Mouse (Mus musculus) urinary bladder, adult 18-20 months (tissue): ENCODE data around the gene Gper1.

Source experiments
- DNase-seq, 2 experiments: peaks; one replicate each; pipeline ENCODE4 v3.0.0; 2022; ENCODE audit warnings: low spot score in 2 of 2, mixed read lengths in 2 of 2

The Gper1 gene

DNA sequence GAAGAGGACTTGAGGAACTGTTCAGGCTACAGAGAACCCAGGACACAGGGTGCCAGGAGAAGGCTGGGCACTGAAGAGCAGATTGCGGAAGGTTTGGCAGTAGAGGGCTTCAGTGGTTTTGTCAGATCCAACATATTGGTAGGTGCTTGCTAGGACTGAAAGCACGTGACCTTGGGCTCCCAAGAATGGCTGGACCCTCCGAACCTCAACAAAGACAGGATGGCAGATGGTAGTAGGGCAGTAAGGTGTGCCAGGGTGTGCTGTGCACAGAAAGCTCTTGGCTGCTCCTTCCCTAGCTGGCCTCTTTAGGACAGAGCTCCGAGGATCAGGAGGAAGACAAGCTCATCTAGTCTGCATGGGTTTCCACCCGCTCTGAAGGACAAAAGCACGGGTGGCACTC is 11.8 kb upstream of the Gper1 start:
- DNase-seq = no peak

DNA sequence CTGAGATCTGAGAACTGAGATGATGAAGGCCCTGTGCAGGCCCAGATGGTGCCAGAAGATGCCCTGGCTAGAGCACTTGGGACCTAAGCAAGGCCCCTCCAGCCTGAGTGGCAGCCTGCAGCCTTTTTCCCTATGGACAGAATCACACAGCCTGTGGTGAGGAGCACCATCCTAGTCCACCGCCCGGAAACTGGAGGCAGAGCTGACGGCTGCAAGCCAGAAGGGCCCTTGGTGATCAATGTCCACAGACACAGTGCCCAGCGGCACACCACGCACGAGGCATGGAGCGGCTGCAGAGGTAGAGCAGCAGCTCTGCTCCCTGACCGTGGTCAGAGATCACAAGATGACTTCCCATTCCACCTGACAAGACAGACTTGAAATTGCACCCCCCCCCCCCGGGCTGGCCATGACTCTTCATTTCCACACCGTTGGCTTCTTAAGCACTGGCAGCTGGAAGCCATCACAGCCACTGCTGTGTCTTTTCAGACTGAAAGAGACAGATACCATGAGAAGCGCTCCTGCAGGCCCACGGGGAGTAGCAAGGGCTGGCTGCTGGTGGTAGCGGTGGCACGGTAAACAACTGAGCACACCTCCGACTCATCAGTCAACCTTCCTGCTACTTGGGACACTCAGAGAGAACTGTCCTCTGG is 11.2 kb upstream of the Gper1 start:
- no peak for DNase-seq

DNA sequence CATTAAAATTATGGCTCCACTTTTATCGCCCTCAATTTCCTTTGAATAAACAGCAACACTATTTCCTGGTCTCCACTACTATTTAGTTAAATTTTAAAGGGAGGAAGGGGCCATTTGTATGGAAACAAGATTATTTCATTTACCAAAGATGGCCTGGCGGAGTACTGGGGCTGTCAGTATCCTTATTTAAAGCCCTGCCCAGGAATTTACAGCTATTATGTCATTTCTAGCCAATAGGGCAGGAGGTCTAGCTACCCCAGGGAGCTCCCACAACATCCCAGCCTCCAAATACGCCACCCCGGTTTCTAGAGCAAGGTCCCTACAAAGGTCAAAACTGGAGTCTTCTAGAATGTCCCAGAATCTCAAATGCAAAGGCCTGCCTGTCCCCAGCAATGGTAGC is 9.4 kb upstream of the Gper1 start:
- DNase-seq = no peak

DNA sequence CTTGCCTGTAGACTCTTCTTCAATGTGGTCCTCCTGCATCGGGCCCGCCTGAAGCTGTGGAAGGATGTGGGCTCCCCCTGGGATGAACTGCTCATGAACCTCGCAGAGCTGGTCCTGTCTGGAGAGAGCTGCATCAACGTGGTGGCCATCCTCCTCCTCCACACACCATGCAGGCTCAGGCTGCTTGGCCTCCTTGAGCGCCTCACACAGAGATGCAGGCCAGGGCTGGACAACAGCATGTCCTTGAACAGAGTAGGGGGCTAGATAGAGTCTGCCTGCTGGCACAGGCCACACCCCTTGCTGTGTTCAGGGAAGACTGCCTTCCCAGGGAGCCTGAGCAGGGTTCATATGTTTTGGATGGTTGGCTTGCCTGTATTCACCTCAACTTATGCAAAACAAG is 8.0 kb upstream of the Gper1 start:
- no peak for DNase-seq

DNA sequence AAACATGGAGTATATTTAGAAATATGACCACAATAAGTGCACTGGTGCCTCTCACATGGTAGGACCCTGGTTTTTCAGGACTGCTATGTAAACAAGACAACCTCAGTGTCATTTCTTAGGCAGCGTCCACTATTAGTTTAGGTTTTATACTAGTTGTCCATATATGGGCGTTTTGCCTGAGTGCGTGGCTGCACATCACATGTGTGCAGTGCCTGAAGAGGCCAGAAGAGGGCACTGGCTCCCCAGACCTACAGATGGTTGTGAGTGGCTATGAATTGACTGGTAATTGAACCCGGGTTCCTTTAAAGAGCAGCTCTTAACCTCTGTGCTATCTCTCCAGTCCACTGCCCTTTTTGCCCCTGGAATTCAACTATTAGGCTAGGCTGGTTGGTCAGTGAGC is 6.0 kb upstream of the Gper1 start:
- no peak for DNase-seq

DNA sequence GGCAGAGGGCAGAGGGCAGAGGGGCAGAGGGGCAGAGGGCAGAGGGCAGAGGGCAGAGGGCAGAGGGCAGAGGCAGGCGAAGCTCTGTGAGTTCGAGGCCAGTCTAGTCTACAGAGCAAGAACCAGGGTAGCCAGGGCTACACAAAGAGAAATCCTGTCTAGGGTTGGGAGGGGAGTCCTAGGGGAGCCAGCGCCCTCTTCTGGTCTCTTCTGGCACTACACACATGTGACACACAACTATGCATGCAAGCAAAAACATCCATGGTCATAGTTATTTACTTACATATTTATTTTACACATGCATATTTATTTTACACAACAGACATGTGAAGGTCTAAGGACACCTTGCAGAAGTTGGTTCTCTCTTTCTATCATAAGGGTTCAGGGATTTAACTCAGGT is 5.5 kb upstream of the Gper1 start:
- no peak for DNase-seq

DNA sequence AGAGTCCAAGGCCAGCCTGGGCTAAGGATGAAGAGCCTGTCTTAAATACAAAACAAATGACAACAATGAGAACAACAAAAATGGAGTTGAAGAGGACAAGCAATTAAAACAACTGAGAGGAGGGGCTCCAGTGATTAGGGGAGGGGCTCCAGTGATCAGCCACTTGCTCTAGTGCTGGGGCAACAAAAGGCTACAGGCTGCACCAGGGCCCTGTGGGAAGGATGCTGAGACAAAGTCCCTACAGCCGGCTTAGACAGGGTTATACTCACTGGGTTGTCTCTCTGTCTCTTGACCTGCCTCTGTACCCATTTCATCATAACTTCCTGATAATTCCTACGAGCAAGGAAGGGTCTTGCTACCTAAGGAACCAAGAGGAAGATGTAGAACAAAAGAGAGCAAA is 4.8 kb upstream of the Gper1 start:
- no peak for DNase-seq

DNA sequence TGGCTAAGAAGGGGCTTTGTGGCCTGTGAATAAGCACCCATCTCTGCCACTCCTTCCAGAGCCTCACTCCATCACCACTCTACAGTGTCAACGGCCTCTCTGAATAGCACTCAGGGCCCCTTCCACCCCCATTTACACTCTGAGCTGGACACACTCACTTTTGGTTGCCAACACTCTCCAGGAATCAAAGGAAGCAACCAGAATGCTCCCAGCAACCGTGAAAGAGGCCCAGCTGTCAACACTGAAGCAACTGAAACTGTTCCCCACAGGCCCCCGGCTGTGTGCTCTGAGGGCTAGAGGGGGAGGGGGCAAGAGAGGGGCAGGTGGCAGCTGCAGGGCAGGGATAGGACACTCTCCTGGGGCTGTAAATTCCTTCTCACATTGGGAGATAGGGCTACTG is 4.3 kb upstream of the Gper1 start:
- no peak for DNase-seq

DNA sequence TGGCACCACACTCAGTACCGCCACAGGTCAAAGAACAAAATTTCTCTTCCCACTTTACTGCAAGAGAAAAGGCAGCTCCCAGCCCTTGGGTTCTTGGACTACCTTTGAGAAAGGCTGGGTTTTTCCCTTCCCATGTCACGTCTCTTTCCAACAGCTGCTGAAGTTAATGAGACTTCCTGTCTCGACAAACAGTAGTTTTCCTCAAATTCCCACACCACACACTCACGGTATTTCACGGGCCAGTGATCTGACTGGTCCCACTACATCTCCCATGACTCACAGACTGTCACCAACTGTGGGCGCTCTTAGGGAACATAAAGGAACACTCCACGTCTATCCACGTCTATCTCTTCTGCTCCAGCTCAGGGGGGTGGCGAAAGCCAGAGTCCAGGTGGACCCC is 2.2 kb downstream of the Gper1 start:
- no peak for DNase-seq

DNA sequence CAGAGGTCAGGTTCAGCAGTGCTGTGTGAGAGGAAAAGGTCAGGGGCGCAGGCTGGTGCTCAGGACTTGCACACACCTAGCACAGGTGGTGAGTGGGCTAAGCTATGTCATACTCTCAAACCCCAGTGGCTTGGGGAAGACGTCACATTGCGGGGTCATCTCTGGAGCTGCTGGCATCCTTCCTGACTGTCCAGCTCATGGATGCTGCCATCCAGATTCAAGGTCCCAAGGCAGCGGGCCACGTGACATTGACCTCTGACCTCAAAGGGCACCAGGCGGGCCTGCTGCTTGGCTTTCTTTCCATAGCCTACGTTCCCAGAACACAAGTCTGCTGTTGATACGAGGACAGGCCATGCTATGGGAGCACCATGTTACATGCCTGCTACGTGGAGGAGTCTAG is 4.0 kb downstream of the Gper1 start:
- DNase-seq = no peak

DNA sequence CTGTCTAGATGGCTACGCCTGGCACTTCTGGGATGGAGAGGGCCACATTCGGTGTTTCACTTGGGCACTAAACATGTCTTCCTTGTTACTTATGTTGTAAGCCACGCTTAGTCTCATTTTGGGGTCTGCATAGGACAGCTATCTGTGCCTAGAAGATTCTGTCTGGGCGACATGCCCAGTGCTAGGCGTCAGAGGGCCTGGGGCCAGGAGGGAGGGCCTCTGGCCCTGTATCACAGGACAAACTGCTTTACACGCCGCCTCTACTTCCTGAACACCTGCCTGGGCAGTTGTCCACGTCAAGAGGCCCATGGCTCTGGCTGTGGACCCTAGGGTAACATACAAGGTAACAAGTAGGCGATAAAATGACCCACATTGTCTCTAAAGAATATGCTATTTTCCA is 5.0 kb downstream of the Gper1 start:
- DNase-seq = no peak

DNA sequence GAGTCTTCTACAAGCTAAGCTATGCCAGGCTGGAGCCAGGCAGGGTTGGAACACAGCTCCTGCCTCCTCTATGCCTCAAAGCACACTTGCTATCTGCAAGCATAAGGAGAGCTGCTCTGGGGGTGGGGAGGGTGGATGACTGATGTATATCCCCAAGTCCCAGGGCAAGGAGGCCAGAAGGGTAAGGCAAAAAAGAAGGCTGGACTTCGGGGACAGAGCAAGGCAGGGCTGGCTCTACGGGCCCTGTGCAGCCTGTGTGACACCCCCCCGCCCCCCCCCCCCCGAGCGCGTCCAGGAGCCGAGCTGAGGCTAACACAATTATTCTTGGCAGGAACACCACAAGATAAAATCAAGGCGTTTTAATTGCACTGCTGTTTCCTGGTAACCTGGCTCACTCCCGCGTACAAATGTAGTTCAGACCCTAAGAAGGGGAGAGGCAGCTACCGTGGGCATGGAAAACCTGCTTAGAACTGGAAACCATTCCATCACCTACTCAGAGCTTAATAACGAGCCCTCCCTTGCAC is 6.9 kb downstream of the Gper1 start:
- peak in 1 of 2 experiments; percentile 20 for DNase-seq

DNA sequence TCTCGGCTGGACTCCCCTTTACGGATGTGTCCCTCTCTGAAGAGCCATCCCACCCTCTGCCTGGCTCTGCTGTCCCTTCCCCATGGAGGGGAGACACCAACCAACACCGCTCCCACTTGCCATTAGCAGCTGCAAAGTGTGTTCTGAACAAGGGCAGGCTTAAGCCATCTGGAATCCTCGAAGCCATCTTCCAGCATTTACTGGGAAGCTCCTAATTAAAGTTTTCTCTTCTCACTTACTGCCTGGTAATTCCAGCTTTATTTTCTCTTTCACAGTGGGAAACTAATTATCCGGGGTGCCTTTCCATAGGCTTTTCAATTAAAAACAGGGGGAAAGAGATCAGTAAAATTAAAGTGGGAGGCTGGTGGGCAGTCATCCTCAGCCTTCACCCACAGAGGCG is 9.4 kb downstream of the Gper1 start:
- DNase-seq = no peak

DNA sequence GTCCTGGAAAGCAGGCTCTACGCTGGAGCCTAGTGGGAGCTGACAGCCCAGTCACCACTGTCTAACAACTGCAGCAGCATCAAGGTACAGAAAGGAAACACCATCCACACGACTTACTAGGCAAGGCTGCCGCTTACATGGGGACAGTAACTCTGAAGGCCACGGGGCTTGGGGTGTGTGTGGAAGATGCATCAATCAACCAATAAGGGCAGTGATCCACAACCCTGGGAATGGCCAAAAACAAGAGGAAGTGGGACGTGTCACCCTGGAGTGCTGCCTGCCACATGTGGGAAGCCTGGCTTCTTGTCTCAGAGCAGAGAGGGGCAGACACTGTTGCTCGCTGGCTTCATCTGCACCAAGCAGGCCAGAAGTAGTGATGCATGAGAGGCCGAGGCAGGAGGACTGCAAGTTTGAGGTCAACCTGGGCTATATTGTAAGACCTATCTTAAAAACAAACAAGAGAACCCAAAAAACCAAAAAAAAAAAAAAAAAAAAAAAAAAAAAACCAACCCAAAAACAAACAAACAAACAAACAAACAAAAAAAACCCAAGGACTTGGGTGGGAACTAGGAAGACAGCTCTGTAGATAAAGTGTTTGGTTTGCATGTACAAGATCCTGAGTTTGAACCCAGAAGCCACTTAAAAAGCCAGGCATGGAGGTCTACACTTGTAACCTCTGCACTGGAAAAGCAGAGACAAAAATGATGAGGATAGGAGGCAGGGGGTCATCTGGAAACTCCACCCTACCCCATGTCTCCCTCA is 10.0 kb downstream of the Gper1 start:
- no peak for DNase-seq

DNA sequence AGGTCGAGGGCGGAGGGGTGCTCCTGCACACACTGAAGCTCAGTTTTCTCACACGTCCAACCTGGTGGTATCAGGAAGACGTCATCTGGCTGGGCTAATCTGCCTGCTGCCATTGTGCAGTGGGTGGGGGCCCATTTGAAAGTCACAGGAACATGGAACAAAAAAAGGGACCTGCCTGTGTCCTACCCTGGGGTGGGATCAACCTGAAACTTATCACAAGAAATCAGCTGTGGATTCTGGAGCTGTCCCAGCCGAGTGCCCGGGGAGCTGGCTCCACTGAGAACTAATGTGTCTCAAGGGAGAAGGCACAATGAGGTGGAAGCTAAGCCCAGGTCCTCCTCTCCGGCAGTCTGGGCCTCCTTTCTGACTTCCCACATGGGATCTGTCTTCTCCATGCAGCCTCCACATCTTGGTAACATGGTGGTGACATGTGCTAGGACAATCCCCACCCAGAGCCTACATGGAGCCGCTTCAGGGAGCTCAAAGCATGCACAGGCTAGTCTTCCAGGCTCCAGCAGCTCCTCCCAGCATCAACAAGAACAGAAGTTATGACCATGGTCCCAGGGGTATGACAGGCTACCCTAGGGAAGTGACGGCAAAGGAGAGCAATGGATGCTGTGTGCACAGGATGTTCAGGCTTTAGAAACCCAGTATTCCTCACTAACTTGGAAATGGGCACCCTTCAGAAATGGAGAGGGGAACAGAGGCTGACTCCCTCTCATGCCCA is 11.1 kb downstream of the Gper1 start:
- DNase-seq = no peak

DNA sequence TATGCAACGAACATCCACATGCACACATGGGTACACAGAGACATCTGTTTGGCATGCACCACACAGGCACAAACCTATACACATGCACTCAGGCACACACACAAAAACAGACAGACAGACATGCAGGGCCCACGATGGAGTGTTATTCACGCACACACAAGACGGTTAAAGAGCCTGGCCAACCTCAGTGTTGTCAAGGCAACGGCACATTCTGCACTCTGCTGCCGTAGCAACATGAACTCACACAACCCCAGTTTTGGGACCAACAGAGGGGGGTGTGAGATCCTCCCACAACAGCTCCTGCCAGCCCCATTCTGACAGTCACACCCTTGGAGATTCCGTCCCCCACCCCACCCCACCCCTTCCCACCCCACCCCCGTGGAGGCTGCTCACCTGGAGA is 12.0 kb downstream of the Gper1 start:
- DNase-seq = no peak

DNA sequence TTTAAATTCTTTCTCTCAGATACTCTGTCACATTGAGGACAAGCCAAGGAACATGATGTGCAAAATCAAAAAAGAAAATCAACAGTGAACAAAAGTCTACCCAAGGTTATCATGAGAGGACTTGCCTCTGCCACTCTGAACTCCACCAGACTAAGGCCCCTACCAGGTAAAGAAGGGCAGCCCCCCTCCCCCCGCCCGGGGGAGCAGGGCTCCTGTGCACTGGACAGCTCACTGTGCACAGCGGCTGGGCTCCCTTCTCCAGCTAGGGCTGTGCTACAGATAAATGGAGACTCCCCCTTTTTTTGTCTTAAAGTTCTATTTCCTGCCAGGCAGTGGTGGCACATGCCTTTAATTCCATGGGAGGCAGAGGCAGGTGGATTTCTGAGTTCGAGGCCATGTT is 14.8 kb downstream of the Gper1 start:
- no peak for DNase-seq

DNA sequence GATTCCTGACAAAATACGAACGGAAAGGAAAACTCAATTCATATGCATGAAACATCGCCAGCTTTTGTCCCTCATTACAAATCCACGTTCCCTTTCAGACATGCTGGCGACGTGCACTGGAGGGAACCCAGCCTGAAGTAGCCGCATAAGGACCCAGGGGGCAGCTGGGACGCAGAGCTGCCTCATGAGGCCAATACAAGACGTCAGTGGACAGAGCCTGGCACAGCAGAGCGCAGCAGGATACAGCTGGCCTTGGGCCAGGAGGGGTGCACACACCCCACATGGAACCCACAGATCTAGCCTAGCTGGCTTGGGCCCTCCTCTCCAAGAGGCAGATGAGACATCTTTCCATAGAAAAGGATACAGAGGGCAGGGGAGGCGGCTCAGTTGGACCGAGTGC is 15.5 kb downstream of the Gper1 start:
- no peak for DNase-seq

DNA sequence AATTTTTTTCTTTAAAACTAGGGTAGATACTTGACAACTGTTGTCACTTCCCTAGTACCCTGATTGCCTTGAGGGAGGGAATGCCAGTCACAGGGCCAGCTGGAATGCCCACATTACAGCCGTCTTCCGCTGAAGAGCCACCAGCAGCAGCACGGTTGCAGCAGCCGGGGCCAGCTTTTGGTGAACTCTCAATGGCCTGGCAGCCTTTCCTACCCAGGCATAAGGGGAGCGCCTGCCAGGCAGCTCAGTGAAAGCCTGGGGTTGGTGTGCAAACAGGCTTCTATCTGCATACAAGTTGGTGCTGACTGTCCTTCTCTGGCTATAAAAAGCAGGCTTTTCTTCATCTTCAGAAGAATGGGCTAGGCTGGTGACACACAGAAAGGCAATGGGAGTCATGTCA is 17.5 kb downstream of the Gper1 start:
- DNase-seq = no peak

DNA sequence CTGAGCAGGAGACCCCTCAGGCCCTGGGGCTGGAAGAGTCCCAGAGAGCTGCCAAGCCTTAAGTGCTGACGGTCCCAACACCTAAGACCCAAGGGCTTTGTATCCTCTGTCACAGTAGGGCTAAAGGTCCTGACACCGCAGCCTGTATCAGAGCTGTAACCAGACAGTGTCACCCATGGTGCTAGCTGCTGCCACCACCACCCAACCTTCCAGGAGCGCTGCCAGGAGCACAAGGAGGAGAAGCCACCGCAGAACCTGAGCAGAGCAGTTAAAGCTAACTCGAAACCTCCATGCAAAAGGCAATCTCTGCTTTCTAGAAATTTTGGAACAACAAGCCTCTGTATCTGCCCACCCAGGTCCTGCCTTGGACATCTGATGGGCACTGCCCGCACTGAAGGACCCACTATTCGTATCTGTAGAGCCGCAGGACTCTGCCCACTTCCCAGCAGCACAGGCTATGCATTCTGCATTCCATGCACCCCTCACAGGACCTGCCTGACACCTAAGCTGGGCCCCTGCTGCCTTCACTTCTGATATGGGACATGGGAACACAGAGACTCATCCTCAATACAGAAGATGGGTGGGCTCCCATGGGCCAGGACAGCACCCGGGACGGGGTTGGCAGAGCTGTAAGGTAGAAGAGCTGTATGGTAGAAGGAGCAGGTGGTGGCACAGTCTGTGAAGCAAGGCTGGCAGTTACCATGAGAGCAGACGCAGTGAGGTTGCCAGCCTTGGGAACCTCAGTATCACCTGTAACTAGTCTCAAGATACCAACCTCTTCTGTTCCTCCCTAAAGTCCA is 18.2 kb downstream of the Gper1 start:
- no peak for DNase-seq

DNA sequence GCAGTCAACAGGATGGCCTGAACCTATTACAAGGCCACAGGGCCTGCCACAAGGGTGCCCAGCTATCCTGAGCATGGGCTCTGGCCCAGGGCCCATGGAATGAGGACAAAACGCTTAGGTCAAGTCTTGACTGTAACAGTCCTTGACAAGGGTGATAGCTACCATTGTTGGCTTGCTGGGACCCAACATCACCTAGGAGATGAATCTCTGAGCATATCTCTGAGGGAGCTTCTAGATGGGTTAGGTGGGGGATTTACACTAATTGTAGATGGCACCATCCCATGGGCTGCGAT is 18.7 kb downstream of the Gper1 start:
- no peak for DNase-seq

DNA sequence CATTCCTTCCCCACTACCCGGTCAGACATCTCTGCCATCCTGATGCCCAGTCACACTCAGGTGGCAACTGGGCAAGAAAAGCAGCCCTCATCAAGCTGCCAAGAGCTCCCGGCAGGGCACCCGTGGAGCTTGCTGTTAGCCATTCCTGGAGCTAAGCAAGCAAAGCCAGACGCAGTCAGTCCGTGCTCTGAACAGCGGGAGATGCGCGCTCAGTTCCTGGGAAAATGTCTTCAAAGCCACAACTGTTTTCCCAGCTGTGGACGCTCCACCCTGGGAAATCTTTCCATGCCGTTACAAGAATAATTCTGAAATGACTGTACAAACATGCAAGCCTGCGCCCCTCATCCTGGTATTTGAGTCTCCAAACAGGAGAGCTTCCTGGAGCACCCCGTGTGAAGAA is 19.5 kb downstream of the Gper1 start:
- DNase-seq = no peak
